Mouse (Mus musculus) hindlimb bud, embryonic 11.5 days (tissue): ENCODE results near the gene Adamts6.

Experiments
- DNase-seq: peaks from one replicate; pipeline ENCODE4 v3.0.0-alpha.2; 2012; ENCODE audit warnings: low read depth, low spot score; ENCODE audit errors: extremely low spot score

Gene Adamts6

DNA sequence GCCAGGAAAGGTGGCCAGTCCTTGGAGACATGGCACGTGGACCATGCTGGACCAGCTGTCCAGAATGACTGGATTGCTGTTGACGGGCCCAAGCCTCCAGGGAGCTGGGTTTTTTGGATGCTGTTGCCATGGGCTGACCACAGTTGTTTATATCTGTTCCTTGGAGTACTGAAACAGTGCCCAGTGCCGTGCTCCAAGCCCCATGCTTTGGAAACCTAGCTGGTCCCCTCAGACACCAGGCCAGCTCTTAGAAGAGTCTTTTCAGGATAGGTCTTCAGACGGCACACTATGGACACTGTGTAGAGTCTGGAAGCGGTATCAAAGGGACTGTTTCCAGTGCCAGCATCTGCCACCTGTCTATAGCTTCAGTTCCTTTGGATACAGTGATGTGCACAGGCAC is 223.1 kb downstream of the Adamts6 start:
- DNase-seq = no peak

DNA sequence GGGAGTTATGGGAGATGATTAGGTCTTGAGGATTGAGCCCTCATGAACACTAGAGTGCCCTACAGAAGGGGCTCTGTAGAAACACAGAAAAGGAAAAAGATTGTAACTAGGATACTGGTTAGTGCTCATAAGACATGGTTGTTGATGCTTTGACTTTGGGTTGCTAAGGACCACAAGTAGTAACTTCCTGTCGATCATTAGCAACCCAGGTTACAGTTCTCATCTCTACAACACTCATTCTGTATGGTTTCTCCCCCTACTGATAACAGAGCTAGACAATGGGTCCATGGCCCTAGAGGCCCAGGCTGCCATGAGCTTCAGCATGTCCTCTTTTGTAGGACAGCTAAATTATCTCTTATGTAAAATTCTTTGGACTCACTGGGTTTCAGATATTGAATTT is 227.4 kb downstream of the Adamts6 start:
- DNase-seq = no peak

DNA sequence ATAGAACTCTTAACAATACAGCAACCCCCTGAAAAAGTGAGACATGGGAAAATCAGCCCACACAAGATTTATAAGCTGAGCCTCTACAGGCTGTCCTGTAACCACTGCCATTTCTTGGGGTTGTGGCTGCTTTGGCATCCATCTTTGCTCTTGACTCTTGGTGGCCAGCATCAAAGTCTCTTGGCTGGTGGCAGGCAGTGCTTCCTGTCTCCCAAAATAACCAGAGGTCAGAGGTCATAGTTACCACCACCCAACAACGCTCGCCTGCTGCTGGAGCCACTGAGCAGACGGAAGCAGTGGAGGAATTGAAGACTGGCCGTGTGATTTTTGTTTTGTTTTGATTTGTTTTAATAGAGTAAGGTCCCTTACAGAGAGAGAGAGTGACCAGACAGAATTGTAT is 228.5 kb downstream of the Adamts6 start:
- DNase-seq = no peak

DNA sequence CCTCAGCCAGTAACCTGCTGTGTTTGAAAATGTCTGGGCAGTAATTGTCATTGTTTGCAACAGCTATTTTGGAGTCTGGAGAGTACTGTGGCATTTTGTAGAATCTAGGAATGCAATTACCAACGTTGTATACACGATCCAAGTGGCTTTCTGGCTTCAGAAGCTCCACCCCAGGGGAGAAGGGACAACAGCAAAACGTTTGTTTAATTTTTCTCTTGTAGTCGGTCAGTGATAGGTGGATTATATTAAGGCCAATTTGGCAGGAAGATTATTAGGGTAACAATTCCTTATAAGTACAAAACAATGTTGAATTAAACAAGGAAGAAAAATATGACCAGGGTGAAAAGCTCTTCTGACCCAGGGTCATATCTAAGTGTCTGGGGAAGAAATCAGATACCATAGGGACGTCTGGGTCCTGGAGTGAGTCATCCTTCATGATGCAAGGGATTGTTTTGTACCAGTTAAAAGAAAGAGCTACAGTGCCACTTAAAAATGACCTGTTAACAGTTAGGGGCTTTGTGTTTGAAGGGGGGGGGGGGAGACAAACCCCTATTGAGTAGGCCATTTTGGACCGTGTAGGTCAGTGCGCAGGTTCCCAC is 229.2 kb downstream of the Adamts6 start:
- no peak for DNase-seq

DNA sequence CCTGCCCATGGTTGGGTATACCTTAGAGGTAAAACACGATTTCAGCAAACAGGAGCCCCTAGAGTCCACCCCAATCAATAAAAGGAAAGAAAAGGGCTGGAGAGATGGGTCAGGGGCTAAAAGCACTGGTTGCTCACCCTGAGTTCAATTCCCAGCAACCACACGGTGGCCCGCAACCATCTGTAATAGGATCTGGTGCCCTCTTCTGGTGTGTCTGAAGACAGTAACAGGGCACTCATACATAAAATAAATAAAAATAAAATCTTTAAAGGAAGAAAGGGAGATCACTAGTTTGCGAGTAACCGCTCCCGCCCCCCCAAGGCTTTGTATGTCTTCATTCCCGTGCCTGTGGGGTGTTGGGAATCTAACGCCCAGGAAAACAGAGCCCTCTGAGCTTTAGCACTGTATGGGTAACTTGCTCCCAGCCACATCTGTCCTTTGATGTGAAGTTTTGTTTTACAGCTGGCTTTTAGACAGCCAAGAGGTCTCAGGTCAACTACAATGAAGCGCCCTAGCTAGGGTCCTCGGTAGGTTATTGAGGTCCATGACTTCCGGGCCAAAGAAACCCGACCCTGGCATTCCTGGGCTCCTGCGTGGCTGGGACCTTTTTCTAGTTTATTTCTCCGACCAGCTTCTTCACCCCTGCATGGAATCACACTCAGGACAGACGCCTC is 230.1 kb downstream of the Adamts6 start:
- peak; percentile 39 for DNase-seq

DNA sequence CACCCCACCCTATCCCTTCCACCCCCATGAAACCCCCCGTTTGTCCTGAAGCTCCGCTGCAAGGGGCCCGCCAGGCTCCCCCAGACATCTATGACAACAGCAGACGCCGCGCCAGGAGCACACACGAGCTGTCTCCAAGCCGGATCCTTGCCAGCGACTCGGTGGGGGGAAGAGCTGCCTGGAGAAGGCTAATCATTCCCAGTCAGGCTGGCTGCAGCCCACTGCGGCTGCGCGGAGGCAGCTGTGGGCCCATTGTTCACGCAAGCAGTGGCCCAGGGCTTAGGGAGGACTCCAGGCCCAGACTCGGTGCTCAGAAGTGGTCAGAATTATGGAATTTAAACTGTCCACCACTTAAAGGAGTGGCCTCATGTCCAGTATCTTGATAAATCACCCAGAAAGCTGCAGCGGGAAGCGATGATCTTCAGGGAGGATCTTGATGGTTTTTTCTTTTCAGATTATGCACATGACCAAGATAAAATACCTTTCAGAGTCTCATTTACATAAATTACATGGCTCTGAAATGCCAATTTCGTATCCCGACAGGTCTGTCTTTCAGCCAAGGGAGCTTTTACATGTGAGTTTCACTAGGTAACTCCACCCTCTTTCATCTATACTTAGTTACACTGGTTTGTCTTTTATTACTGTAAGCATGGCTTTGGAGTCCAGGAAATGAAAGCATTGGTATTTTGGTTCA is 230.8 kb downstream of the Adamts6 start:
- DNase-seq = peak; percentile 56

DNA sequence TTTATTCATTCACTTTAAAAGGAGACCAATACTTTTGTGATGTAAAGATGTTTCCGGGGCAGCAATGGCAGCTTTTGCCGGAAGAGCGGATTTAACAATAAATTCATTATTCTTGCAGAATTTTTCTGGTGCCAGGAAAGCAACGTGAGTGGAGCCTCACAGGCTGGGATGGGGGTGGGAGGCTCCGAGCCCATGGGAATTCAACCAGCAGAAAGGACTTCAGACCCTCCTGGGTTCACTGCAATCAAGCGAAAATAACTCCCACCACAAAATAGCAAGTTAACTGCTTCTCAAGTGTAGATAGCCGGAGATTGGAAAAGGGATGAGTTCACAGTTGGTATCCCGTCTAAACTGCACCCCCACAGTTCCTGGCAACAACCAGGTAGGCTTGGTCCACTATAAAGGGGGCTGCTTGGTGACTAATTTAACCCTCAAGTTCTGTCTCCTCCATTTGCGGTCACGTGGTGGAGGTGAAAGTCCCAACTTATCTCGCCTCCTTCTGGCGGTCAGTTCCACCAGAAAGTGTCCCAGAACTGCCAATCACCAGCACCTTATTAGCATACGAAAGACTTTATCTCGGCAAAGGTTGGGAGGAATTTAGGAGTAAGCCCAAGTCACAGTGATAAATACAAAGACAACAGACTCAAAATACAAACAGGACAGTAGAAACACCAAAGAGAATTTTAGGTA is 231.5 kb downstream of the Adamts6 start:
- DNase-seq = no peak

DNA sequence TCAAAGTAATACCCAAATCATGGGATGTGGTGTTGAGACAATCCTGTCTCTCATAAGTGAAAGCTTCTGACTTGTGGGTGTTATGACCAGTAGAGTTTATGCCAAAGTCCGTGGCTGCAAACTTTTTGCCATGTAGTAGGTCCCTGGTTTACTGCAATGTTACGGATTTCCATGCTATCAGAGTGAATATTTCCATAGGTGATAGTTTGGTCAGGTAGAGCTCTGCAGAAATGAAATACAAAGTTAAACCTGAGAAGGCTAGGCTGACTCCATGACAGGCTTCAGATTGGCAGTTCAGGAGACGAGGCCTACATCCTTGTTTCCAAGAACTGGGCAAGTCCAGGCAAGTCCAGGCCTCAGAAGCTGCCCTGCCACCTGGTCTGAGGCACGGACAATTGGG is 232.3 kb downstream of the Adamts6 start:
- DNase-seq = no peak

DNA sequence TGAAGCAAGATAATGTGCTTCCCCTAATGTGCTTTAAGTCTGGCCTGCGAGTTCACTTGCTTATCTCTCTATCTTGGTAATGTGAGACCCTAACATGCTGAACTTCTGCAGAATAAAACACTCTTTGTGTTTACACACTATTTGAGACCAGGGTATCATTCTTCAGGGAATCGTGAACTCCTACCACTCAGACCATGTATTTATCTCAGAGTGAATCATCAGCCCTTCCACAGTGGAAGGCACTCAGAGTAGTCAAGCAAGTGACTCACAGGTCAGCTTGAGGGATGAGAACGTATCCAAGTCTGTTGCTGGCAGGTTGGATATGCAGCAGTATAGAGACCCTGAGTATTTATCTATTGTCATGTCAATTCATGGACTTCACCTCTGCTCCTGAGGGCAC is 232.8 kb downstream of the Adamts6 start:
- DNase-seq = no peak

DNA sequence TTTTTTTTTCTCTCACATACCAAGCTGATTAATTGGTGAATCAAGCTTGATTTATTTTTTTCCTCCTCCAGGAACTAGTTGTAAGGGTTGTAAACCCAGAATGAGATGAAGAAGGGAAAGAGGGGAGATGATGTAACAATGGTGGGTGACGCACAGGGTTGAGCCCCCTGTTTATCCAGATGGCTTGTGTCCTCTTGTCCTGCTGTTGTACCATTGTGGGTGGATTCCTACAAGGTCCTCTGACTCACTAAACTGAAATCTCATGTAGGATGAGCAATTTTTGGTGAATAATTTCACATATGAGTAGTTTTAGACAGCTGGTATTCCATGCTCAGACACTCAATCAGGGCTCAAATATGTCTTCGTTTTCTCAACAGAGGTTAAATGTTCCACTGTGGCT is 233.9 kb downstream of the Adamts6 start:
- DNase-seq = no peak

DNA sequence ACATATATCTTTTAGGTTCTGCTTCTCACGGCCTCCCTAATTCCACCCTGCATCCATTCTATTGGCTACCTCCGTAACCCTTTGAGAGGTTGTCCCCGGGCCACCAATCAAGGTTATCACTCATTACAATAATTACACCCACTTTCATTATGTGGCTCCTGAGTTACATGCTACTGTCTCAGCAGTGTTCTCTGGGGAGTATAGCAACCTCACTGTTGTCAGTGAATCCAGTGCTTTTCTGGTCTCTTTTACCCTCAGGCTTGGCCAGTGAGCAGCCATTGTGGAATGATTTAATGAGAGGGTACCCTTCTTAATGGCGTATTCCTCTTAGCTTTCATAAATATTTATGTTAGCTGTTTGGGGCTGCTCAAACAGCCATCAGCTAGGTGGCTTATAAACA is 238.0 kb downstream of the Adamts6 start:
- no peak for DNase-seq

DNA sequence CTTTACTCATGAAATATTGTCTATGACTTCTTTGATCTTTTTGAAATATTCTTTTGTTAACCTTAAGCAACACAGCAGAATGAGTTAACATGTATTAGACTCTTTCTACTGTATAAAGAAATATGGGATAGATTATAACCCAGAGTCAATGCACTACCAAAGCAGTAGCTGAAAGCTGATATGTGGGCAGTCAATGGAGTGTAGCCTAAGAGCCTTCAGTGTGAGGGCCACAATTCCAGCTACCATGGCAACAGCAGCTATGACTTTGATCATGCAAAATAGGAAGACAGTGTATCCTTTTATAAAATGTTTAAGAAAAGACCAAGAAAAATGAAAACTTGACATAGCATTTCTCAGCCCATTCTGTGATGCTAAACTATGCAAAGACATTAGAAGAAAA is 241.6 kb downstream of the Adamts6 start:
- no peak for DNase-seq

DNA sequence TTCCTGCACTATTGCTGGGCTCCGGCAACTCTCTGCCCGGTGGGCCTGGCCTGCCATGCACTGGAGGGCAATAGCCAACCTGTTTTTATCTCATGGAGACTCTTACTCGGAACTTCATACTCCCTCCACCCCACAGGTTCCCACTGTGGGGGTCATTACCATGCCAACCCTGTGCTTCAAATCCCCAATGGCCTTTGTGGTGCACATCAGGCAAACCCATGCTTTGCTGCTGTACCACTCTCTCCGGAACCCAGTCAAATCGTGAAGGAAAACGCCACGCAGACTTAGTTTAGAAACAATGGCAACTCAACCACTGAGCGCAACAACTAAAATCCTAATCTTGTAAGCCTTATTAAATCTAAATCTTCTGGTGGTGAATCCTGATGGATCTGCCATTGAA is 244.2 kb downstream of the Adamts6 start:
- DNase-seq = no peak

DNA sequence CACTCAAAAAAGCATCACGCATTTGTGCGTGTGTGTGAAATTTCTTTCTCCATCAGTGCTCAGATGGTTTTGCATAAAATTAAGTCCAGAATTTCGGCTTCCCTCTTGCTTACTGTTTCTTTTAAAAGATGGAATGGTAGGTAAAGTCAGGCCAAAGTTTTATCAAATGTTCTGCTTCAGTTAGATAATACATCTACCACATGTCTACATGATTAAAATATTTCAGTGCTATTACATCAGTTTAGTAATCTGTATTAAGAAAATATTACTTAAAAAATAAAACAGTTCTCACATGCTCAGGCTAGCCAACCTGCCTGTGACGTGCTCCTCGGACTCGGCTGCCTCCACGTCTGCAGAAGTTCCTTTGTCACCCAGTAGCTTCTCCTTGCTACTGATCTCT is 245.1 kb downstream of the Adamts6 start:
- DNase-seq = no peak

DNA sequence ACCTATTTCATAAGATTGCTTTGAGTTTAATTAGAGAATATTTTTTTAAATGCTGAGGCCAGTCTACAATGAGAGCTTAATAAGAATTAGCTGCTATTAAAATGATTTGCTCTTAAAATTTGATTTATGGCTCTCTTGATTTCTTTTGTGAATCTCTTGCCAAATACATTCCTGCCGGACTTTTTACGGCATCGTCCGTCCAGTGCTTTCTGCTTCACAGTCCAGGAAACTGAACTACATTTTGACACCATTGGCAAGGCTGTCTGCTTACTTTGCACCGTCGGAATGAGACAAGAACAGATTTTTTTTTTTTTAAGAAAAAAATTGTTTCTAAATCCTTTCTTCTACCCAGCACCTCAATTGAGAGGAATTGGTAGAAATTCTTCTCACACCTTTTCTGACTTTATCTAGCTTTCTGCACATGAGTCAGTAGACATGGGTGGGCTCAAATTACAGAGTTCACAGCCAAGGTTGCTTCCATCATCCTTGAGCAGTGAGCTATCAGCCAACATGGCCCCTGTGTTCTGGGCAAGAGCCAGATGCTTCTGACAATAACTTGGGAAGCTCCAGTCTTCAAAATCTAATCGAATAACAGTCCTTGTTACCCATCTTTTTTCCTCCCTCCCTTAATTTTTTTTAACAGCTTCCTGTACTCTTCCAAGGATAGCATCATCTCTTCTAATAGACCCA is 246.3 kb downstream of the Adamts6 start:
- no peak for DNase-seq

DNA sequence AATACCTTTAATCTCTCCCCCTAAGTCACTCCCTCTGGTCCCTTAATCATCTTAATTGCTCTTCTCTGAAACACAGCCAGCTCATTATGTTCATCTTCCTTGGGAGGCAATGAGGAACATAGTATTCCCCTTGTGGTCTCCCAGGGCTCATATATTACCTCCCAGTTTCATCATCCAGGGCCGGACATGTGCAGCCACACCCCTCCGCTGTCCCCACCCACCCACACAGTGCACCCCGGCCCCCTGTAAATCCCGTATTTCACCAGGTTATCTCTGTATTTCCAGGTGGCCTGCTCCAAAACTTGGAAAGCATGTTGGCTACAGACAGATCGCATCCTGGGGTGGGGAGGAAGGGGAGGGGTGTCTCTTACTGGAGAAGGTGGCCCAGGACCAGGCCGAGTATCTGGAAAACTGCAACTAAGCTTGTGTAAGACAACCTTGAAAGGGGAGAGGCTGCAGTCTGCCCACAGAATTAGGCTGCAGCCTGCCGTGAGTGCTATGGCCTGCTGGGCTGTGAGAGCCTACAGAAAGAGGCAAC is 253.3 kb downstream of the Adamts6 start:
- DNase-seq = no peak

DNA sequence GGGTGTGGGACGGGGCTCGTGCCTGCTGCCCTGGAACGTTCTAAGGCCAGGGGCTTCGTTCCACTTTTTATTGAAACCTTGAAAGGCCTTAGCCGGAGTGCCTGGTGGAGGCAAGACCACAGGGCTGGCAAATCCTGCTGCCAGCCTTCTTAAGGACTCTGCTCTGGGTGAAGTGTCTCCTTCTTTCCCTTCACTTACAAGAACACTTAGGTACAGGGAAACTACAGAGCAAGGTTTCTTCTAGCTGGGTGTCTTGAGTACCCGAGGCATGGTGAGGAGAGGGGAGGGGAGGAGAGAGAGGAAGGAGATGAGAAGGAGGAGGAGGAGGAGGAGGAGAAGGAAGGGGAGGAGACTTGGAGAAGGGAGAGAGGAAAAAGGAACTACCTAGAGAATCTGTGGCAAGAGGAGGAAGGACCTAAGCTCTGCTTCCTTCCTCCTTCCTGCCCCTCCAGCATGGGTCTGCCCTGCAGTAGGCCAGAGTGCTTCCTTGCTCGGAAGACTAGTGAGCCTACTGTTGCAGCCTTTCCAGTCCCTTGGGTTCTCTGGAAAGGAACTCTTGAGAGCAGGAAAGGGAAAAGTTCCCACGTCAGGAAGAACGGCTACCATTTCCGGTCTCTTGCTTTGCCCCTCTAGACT is 254.6 kb downstream of the Adamts6 start:
- no peak for DNase-seq

DNA sequence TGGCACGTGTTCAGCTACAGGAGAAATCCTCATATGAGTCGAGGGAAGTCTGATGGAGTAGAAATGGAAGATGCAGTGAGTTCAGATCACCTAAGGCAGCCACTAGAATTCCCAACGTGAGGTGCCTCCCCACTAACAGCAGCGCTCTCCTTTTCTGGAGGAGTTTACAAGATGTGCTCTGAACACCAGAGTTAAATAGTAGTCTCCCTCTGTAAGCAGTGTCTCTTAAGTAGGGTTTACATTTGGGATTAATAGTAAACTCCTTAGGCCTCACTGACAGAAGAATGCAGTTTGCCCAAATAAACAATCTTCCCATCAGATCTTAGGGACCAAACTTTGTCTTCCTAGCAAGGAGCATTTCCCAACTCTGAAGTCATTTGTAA is 255.1 kb downstream of the Adamts6 start:
- DNase-seq = no peak
